Mouse (Mus musculus) lung, postnatal 0 days (tissue): ENCODE measurements around the gene Oasl2.
"Not testable (repeated sequence)": the region's sequence is repeated elsewhere in the genome, so short reads cannot be mapped to it uniquely, and the experiment has no call there.

Experiments
- CTCF ChIP-seq: IDR thresholded peaks from 2 replicates; pipeline ENCODE4 v1.5.1; 2016; ENCODE audit warnings: antibody characterized with exemption, mild to moderate bottlenecking
- EP300 ChIP-seq: IDR thresholded peaks from 2 replicates; pipeline ENCODE4 v1.6.1; 2016; ENCODE audit warnings: antibody characterized with exemption, mild to moderate bottlenecking, control low read depth

DNA sequence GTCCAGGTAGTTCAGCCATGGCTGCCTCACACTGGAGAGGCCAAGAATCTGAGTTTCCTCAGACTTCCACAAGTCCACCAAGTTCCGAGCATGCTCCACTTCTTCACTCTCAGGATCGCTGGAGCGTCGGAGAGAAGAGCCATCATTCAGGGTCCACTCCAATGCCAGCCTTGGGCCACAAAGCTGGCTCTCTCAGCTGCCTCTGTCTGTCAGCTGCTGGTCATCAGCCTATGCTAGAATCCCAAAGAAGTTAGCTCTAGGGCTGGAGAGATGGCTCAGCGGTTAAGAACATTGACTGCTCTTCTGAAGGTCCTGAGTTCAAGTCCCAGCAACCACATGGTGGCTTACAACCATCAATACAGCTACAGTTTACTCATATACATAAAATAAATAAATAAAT is 20.6 kb downstream of the Oasl2 start:
- not testable (repeated sequence) for TF ChIP-seq CTCF, EP300
